Mouse (Mus musculus) embryonic facial prominence, embryonic 12.5 days (tissue): ENCODE measurements at regions not wholly inside any gene's neighbourhood (a gene's known extent, or its start where the extent isn't known, plus 50 kb on each side); places are given as distances from the start of the nearest gene placed in this dataset.

Experiments used
- ATAC-seq: fragments of 200-750 bp; cut with Nextera tagmentation; 2 replicates; pipeline ENCODE4 v1.8.0; 2017; ENCODE audit not compliant: insufficient number of reproducible peaks, insufficient read depth, low FRiP score, low TSS enrichment
- H3K27ac ChIP-seq: fragments of 300-500 bp; sonication (generic); 2 replicates; pipeline ENCODE4 v1.5.1; 2016; ENCODE audit warnings: mild to moderate bottlenecking
- H3K27me3 ChIP-seq: fragments of 300-500 bp; sonication (generic); 2 replicates; pipeline ENCODE4 v1.6.1; 2016; ENCODE audit warnings: mild to moderate bottlenecking, moderate library complexity
- H3K36me3 ChIP-seq: fragments of 300-500 bp; sonication (generic); 2 replicates; pipeline ENCODE4 v1.6.1; 2016; ENCODE audit warnings: mild to moderate bottlenecking
- H3K4me1 ChIP-seq: fragments of 300-500 bp; sonication (generic); 2 replicates; pipeline ENCODE4 v1.6.1; 2016
- H3K4me2 ChIP-seq: fragments of 300-500 bp; sonication (generic); replicated peaks from 2 replicates; pipeline ENCODE4 v1.6.1; 2016; ENCODE audit warnings: mild to moderate bottlenecking, moderate library complexity
- H3K4me3 ChIP-seq: fragments of 300-500 bp; sonication (generic); 2 replicates; pipeline ENCODE4 v1.5.1; 2016; ENCODE audit warnings: mild to moderate bottlenecking
- H3K9ac ChIP-seq: fragments of 300-500 bp; sonication (generic); 2 replicates; pipeline ENCODE4 v1.6.1; 2016; ENCODE audit warnings: mild to moderate bottlenecking, moderate library complexity
- H3K9me3 ChIP-seq: fragments of 300-500 bp; sonication (generic); 2 replicates; pipeline ENCODE4 v1.6.1; 2016; ENCODE audit warnings: mild to moderate bottlenecking, moderate library complexity
- whole genome bisulfite sequencing: fragments of 180-500 bp; shearing (Covaris S2); methylation state at CpG from one replicate; pipeline ENCODE4 v1.1.7; 2016; 5-methylcytosine and 5-hydroxymethylcytosine counted together

DNA sequence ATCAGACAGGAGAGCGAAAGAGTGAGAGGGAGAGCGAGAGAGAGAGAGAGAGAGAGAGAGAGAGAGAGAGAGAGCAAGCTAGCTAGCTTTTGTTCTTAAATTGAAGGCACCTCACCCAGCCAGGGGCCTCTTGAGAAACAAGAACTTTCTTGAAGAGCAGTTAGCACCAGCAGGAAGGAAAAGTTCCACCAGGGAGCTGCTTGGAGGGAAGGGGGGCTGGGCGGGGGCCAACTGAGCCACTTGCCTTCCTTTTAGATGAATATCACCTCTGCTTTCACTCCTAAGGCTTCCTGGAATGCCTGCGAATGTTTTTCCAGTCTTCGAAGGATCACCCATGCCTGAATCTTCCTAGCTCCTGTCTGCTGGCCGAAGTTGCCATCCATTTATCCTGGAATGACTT, 118.0 kb upstream of the Tgfbr2 start:
- H3K27ac ChIP-seq: no peak overlapping the region
- 73% methylated on average over 6 of the region's 6 CpGs for WGBS
- H3K9me3 ChIP-seq: no peaks in the 10 kb centered on the region
- ATAC-seq: no peak
- no peaks in the 10 kb centered on the region for H3K4me1 ChIP-seq
- no peak overlapping the region for H3K4me3 ChIP-seq
- H3K9ac ChIP-seq: no peak overlapping the region
- no peak overlapping the region for H3K4me2 ChIP-seq
- no peaks in the 10 kb centered on the region for H3K36me3 ChIP-seq
- H3K27me3 ChIP-seq: no peaks in the 10 kb centered on the region

DNA sequence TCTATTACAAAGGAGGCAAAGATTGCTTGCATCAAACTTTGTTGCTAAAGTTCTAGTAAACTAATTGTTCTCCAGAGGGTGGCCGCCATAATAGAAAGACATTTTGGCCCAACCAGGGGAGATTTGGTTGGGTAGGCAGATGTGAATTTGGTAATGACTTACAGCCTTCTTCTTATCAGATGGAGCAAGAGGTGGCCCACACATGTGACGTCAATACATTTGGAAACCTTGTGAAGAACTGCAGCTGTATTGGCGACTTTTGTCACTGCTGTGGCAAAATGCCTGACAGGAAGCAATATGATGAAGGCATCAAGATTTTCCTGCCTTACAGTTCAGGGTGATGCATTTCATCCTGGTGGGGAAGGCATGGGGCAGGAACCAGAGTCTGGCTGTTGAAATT, 116.5 kb upstream of the Tgfbr2 start:
- Histone ChIP-seq H3K4me3 (no peak overlapping the region), H3K4me1 (no peaks in the 10 kb centered on the region), H3K36me3 (no peaks in the 10 kb centered on the region), H3K9me3 (no peaks in the 10 kb centered on the region), H3K4me2 (no peak overlapping the region), H3K9ac (no peak overlapping the region), H3K27ac (no peak overlapping the region), H3K27me3 (no peaks in the 10 kb centered on the region)
- WGBS: 89% methylated on average over 3 of the region's 3 CpGs
- no peak for ATAC-seq

DNA sequence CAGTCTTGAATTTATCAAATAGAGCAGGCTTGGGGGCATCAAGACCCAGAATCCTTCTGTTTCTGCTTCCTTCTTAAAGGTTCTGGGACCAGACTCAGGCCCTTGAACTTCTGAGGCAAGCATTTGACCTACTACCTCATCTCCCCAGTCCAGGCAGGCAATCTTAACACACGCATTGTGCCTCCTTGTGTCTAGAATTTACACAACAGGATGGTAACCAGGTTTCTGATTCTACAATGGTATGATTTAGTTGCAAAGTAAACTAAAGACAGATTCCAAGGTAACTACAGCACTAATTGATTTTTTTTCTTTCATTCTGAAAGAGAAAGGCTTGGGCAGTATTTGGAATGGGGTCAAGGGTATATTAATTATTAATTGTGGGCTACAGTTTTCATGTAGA, 115.7 kb upstream of the Tgfbr2 start:
- ATAC-seq: no peak
- 95% methylated on average over 1 of the region's 1 CpGs for WGBS

DNA sequence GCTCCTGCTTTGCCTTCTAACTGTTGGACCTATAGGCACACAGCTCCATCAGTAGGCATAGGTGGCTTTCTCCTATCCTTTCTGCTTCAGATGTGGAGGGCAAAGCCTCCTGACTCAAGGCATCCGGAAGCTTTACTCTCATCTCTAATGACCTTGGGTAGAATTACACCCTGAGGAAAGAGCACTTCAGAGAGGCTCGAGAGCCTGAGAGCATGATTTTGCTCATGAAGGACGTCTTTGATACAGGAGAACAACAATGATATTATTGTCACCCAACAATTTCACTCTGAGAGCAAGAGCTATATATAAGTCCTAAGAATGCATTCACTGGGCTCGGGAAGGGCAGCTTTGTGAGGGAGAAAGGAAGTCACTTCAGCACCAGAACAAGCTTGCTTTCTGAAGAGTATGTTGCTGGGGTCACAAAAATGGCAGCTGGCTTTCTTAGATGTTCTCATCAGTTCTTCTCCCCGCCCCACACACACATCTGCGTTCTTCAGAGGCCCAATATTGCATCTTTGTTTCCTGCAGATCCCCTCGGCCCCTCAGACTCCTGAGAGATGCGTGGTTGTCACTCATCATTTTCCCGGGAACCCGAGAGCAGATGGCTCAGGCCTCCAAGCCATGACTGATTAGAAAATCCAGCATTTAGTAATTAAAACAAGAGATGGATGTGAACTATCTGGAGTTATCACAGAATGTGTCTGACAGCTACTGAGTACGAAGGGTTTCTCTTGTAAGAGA, 110.7 kb upstream of the Tgfbr2 start:
- Histone ChIP-seq H3K9me3 (no peaks in the 10 kb centered on the region), H3K4me3 (no peak overlapping the region), H3K4me2 (no peak overlapping the region), H3K27ac (no peak overlapping the region), H3K9ac (no peak overlapping the region), H3K4me1 (0 out of 2 replicates have a peak, but pooled peaks cover 3% of the 10 kb centered on the region), H3K27me3 (no peaks in the 10 kb centered on the region), H3K36me3 (no peaks in the 10 kb centered on the region)
- 29% methylated on average over 11 of the region's 11 CpGs for WGBS
- ATAC-seq: no peak

More for the DNA sequence above, 115.7 kb upstream of the Tgfbr2 start:
- Histone ChIP-seq H3K4me1 (no peaks in the 10 kb centered on the region), H3K27ac (no peak overlapping the region), H3K9ac (no peak overlapping the region), H3K4me3 (no peak overlapping the region), H3K36me3 (no peaks in the 10 kb centered on the region), H3K27me3 (no peaks in the 10 kb centered on the region), H3K9me3 (no peaks in the 10 kb centered on the region), H3K4me2 (no peak overlapping the region)

DNA sequence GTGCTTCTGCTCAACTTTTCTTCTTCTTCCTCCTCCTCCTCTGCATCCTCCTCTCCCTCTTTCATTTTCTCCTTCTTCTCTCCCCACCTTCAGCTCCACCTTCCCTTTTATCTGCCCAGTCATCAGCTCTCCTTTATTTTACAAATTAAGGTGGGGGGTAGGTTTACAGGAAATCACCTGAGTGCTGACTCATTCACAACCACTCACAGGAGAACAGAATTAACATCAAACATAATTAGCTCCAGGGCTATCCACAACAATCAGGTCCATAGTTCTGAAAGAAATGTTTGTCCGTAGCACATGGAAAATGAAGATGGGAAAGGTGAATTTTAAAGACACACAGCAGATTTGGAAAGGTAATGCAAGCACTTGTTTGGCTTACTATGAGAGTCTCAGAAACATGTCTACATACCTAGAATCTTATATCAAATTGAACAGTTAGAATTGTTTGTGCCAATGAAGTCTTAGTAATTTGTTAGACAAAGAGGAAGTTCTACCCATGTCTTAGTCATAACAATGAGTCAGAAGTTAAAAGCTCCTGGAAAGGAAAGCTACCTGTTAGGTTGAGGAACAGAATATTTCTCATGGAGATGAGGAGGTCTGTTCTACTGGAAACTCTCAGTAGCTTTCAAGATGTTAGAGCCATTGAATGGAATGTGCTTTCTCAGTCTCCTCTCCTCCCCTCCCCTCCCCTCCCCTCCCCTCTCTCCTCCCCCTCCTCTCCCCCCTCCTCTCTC, 108.8 kb upstream of the Tgfbr2 start:
- Histone ChIP-seq H3K36me3 (no peaks in the 10 kb centered on the region), H3K9ac (no peak overlapping the region), H3K27me3 (no peaks in the 10 kb centered on the region), H3K4me2 (no peak overlapping the region), H3K9me3 (no peaks in the 10 kb centered on the region), H3K27ac (no peak overlapping the region), H3K4me3 (no peak overlapping the region), H3K4me1 (0 out of 2 replicates have a peak, but pooled peaks cover 3% of the 10 kb centered on the region)
- ATAC-seq: no peak
- WGBS: 79% methylated on average over 1 of the region's 1 CpGs

DNA sequence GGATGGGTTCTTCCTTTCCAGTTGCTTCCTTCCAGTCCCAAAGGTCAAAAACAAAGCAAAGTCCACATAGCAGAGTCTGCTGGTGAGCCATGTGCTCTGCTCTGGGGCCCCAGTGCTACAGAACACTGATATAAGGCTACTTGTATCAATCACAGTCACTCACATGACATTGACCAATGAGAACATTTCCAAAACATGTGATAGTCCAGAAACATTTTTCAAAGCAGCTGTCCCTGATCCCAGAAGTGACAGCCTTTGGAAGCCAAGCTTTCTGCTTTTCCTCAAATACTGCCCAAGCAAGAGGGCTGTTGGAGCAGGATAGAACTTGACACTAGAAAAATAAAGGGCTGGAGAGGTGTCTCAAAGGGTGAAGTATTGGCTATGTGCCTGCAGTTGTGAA, 106.5 kb upstream of the Tgfbr2 start:
- Histone ChIP-seq H3K27me3 (no peaks in the 10 kb centered on the region), H3K27ac (no peak overlapping the region), H3K36me3 (no peaks in the 10 kb centered on the region), H3K4me1 (0 out of 2 replicates have a peak, but pooled peaks cover 3% of the 10 kb centered on the region), H3K4me3 (no peak overlapping the region), H3K9ac (no peak overlapping the region), H3K9me3 (no peaks in the 10 kb centered on the region), H3K4me2 (no peak overlapping the region)
- no peak for ATAC-seq

DNA sequence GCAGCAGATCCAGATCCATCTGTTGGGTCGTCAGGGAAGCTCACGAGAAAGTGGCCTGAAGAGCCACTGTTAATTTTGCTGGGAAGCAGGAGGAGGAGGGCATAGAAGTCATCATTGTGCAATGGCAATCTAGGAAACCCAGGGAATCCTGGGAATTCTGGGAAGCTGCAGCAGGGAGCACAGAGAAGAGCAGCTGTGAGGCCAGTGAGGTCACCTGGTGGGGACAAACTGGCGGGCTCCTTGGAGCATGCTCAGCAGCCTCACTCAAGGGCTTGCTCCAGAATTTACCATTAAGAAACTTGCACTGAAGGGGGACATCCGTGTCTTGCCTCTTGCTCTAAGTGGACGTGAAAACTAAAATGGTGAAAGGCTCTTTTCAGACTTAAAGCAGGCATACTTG, 105.0 kb upstream of the Tgfbr2 start:
- Histone ChIP-seq H3K4me2 (no peak overlapping the region), H3K4me1 (0 out of 2 replicates have a peak, but pooled peaks cover under 1% of the 10 kb centered on the region), H3K9ac (no peak overlapping the region), H3K9me3 (no peaks in the 10 kb centered on the region), H3K27me3 (no peaks in the 10 kb centered on the region), H3K4me3 (no peak overlapping the region), H3K36me3 (no peaks in the 10 kb centered on the region), H3K27ac (no peak overlapping the region)
- no peak for ATAC-seq
- 81% methylated on average over 5 of the region's 5 CpGs for whole genome bisulfite sequencing

DNA sequence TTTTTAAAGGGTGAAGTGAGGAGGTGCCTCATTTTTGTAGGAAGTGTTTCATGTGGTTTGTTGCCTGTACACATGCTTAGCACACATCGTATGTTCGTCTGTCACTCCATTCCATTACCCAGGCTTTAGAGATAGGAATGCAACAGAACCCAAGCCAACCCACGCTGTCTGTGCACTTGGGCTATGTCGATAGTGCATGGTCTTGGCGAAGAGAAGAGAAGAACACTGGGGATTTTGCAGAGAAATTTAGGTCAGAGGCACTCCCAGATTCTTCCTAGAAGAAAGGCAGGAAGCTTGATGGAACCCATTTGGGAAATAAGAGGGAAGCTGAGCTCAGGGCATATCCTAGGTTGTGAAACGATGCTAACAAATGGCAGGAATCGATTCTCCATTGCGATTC, 103.7 kb upstream of the Tgfbr2 start:
- H3K27me3 ChIP-seq: no peaks in the 10 kb centered on the region
- ATAC-seq: no peak
- H3K36me3 ChIP-seq: no peaks in the 10 kb centered on the region
- no peak overlapping the region for H3K27ac ChIP-seq
- H3K4me2 ChIP-seq: no peak overlapping the region
- H3K4me1 ChIP-seq: no peaks in the 10 kb centered on the region
- no peak overlapping the region for H3K4me3 ChIP-seq
- H3K9ac ChIP-seq: no peak overlapping the region
- no peaks in the 10 kb centered on the region for H3K9me3 ChIP-seq
- WGBS: 93% methylated on average over 8 of the region's 8 CpGs

DNA sequence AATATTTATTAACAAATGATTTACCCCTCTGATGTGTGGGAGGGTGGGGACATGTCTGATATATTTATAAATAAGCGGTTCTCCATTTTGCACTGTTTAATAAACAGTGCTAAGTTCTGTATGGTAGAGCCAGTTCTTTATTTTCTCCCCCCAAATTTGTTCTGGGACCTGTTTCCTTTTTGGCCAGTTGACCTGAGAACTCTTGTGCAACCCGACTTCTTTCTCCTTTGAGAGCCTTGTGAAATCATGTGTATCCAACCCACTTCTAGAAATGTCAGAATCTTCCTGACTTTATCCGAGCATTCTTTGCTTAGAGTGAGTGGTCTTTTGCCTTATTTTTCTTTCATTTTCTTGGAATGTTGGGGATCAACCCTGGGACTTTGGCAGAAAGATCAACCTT, 102.6 kb upstream of the Tgfbr2 start:
- Histone ChIP-seq H3K36me3 (no peaks in the 10 kb centered on the region), H3K4me1 (no peaks in the 10 kb centered on the region), H3K27ac (no peak overlapping the region), H3K4me3 (no peak overlapping the region), H3K9ac (no peak overlapping the region), H3K27me3 (no peaks in the 10 kb centered on the region), H3K4me2 (no peak overlapping the region), H3K9me3 (no peaks in the 10 kb centered on the region)
- 80% methylated on average over 3 of the region's 3 CpGs for WGBS
- no peak for ATAC-seq

DNA sequence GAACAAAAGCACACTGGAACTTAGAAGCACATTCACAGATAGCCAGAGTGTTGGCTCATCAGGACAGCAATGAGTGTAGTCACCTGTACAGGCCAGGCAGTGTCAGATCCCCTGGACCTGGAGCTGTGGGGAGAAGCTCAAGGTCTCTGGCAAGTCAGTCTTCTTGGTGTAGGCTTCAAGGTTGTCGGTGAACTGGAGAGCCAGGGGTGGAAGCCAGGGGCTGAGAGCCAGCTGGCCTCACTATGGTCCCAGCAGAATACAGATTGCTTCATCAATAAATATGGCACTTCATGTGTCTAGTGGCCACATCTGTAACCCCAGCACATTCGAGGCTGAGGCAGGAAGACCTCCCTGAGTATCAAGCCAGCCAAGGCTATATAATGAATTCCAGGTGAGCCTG, 101.0 kb upstream of the Tgfbr2 start:
- no peak for ATAC-seq
- Histone ChIP-seq H3K27me3 (no peaks in the 10 kb centered on the region), H3K27ac (no peak overlapping the region), H3K4me3 (no peak overlapping the region), H3K9ac (no peak overlapping the region), H3K4me2 (no peak overlapping the region), H3K9me3 (no peaks in the 10 kb centered on the region), H3K4me1 (no peaks in the 10 kb centered on the region), H3K36me3 (no peaks in the 10 kb centered on the region)
- whole genome bisulfite sequencing: 91% methylated on average over 2 of the region's 2 CpGs

DNA sequence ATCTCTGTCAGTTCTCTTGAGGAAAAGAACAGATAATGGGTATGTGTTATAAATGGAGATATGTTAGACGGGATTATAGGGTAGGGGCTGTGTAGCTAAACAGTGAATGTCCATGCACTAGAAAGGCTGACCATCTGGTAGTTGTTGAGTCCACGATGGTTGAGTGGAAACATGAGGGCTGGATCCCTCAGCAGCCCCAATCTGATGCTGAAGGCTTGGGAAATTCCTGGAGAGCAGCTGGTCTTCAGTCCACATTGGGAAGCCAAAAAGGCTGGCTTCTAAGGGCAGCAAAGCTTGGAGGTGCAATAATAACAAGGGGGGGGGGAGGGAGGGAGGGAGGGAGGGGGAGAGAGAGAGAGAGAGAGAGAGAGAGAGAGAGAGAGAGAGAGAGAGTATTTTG, 97.3 kb upstream of the Tgfbr2 start:
- H3K36me3 ChIP-seq: no peaks in the 10 kb centered on the region
- ATAC-seq: no peak
- H3K4me1 ChIP-seq: no peaks in the 10 kb centered on the region
- no peak overlapping the region for H3K27ac ChIP-seq
- no peak overlapping the region for H3K4me2 ChIP-seq
- 66% methylated on average over 2 of the region's 2 CpGs for WGBS
- no peaks in the 10 kb centered on the region for H3K27me3 ChIP-seq
- no peaks in the 10 kb centered on the region for H3K9me3 ChIP-seq
- no peak overlapping the region for H3K9ac ChIP-seq
- no peak overlapping the region for H3K4me3 ChIP-seq

DNA sequence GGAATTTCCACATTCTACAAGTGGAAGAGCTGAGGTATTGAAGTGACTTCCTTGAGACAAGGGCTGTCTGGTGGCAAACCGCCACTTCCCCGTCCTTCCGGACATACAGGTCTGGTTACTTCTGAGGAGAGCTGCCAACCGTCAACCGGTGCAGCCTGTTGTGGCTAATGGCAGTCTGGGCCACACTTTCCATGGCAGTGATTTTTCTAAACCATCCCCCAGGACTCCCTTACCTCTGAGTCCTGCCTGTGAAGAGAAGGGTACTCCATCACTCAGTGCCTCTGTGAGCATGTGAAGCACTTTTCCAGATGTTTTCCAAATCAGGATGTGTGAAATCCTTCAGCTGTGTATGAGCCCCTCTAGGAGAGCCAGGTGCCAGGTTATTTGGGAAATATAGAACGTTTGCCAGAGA, 95.3 kb upstream of the Tgfbr2 start:
- WGBS: 68% methylated on average over 6 of the region's 6 CpGs
- H3K36me3 ChIP-seq: no peaks in the 10 kb centered on the region

More for the DNA sequence above, 95.3 kb upstream of the Tgfbr2 start:
- Histone ChIP-seq H3K27me3 (no peaks in the 10 kb centered on the region), H3K27ac (no peak overlapping the region), H3K4me1 (no peaks in the 10 kb centered on the region), H3K4me2 (no peak overlapping the region), H3K4me3 (no peak overlapping the region), H3K9me3 (no peaks in the 10 kb centered on the region), H3K9ac (no peak overlapping the region)
- ATAC-seq: no peak
